Mouse (Mus musculus) embryonic facial prominence, embryonic 10.5 days (tissue): Measurements from ENCODE around the gene Pwwp2b. TPM values are rescaled to one million over a fixed set of nuclear protein-coding genes. Genes with fewer than 3 reads are reported as not detected.

Experiments
- DNase-seq: peaks from one replicate; pipeline ENCODE4 v3.0.0-alpha.2; 2017; ENCODE audit warnings: low spot score
- H3K27ac ChIP-seq: fragments of 300-500 bp; sonication (generic); replicated peaks from 2 replicates; pipeline ENCODE4 v1.5.1; 2016; ENCODE audit warnings: mild to moderate bottlenecking
- H3K27me3 ChIP-seq: fragments of 300-500 bp; sonication (generic); replicated peaks from 2 replicates; pipeline ENCODE4 v1.6.1; 2016; ENCODE audit warnings: low read depth, mild to moderate bottlenecking; ENCODE audit not compliant: poor library complexity, severe bottlenecking
- H3K36me3 ChIP-seq: fragments of 300-500 bp; sonication (generic); replicated peaks from 2 replicates; pipeline ENCODE4 v1.6.1; 2016; ENCODE audit warnings: mild to moderate bottlenecking, moderate library complexity
- H3K4me1 ChIP-seq: fragments of 300-500 bp; sonication (generic); 2 replicates; pipeline ENCODE4 v1.6.1; 2016
- H3K4me3 ChIP-seq: fragments of 300-500 bp; sonication (generic); 2 replicates; pipeline ENCODE4 v1.5.1; 2016; ENCODE audit warnings: mild to moderate bottlenecking, moderate library complexity
- H3K9me3 ChIP-seq: fragments of 300-500 bp; sonication (generic); 2 replicates; pipeline ENCODE4 v1.6.1; 2016; ENCODE audit warnings: mild to moderate bottlenecking
- WGBS: fragments of 180-500 bp; shearing (Covaris S2); methylation state at CpG from one replicate; pipeline ENCODE4 v1.1.7; 2016; 5-methylcytosine and 5-hydroxymethylcytosine counted together
- polyA plus RNA-seq: library from polyadenylated mRNA; unstranded; fragments of >200 nt; fragmentation: Nextera tagmentation; extraction: Ambion mirVana; gene quantifications from 2 replicates; pipeline ENCODE4 v1.2.1, GENCODE M21; 2016

The Pwwp2b gene
- polyA plus RNA-seq, 1 experiment from 2014 or later = 7.6 TPM

DNA sequence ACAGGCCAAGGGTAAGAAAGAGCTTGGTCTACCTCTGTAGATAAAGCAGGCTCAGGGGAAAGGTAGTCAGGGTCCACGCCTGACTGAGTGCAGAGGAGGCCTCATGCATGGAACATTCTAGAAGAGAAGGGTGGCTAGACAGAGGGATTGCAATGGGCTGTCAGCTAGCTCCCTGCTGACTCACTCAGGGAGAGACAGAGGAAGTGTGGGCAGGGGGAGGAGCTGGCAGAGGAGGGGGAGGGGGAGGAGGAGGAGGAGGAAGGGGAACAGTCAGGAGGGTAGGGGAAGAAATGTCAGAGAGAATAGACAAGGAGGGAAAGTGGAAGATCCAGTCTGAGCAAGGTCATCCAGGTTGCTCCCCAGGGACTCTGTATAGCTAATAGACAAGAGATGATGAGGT is 47.4 kb downstream of the Pwwp2b start:
- no peak overlapping the region for H3K4me3 ChIP-seq
- H3K36me3 ChIP-seq = no peaks in the 10 kb centered on the region
- no peak for DNase-seq
- H3K27ac ChIP-seq = peak overlapping the region; percentile 35; the same call in 1 of the 2 replicates
- 76% methylated on average over 1 of the region's 1 CpGs for WGBS
- peaks cover 7% of the 10 kb centered on the region; the same call in 1 of the 2 replicates for H3K27me3 ChIP-seq
- no peaks in the 10 kb centered on the region for H3K9me3 ChIP-seq
- peaks cover 30% of the 10 kb centered on the region for H3K4me1 ChIP-seq

DNA sequence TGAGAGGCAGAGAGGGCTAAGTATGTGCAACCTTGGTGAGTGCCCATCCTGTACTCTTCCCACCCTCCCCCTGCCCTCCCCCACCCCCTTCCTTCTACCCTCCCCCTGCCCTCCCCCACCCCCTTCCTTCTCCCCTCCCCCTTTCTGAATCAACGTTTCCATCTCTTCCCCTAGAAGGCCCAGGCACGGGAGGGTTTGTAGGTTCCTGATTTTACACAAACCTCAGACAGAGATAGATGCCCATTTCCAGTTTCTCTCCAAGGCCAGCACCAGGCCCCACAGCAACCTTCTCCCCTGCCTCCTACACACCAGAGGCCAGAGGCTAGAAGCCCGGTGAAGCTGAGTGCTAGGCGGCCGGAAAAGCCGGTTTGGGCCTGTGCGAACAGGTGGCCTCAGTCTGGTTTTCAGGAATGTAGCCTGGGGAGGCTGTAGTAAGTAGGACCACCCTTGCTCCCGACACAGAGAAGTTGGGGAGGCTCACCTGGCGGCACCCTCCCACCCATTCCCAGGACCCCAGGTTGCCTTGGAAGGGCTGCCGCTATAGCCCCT is 48.3 kb downstream of the Pwwp2b start:
- WGBS = 63% methylated on average over 10 of the region's 10 CpGs
- H3K36me3 ChIP-seq = no peaks in the 10 kb centered on the region
- peaks cover 30% of the 10 kb centered on the region for H3K4me1 ChIP-seq
- H3K27me3 ChIP-seq = peaks cover 10% of the 10 kb centered on the region; the same call in 1 of the 2 replicates
- no peaks in the 10 kb centered on the region for H3K9me3 ChIP-seq
- peak overlapping the region; percentile 51 for H3K27ac ChIP-seq
- no peak overlapping the region for H3K4me3 ChIP-seq
- peak; percentile 56 for DNase-seq

DNA sequence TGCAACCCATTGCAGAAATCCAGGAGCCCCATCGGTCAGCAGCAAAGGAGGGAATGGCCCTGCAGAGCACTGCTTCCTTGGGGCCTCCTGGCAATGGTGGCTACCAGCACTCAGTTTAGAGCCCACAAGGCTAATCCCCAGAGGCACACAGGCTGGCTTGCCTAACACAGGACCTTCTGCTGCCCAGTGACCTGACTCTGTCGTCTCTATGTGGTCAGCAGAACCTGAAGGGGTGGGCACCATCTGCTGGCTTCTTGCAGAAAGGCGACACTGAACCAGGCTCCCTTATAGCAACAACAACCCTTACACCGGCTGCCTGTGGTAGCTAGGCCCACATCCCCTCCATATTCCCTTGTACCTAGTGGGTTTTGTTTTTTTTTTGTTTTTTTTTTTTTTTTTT is 50.2 kb downstream of the Pwwp2b start:
- WGBS = 40% methylated on average over 4 of the region's 4 CpGs
- Histone ChIP-seq H3K27me3 (peaks cover 11% of the 10 kb centered on the region; the same call in 1 of the 2 replicates), H3K36me3 (no peaks in the 10 kb centered on the region), H3K4me1 (peaks cover 36% of the 10 kb centered on the region), H3K4me3 (no peak overlapping the region), H3K9me3 (no peaks in the 10 kb centered on the region), H3K27ac (no peak overlapping the region)
- peak; percentile 52 for DNase-seq

DNA sequence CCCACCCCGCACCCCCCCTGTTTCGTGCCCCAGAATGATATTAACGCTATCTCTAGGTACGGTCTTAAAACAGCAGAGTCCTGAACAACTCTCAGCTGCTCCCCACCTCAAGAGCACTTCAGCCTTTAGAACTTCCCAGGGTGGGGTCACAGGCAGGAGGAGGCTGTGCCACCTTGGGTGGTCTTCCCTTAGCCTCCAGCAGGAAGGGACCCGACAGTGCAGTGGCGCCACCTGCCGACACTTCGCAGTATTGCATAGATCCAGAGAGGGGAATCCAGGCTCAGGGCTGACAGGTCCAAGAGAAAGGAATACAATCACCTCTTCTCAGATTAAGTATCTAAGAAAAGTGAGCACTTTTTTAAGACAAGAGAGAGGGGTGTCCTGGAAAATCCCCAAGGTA is 51.1 kb downstream of the Pwwp2b start:
- Histone ChIP-seq H3K36me3 (no peaks in the 10 kb centered on the region), H3K27me3 (peaks cover 11% of the 10 kb centered on the region; the same call in 1 of the 2 replicates), H3K27ac (peak overlapping the region; percentile 48; the same call in 1 of the 2 replicates), H3K4me3 (no peak overlapping the region), H3K9me3 (no peaks in the 10 kb centered on the region), H3K4me1 (peaks cover 36% of the 10 kb centered on the region)
- peak; percentile 89 for DNase-seq
- WGBS = 20% methylated on average over 8 of the region's 8 CpGs

DNA sequence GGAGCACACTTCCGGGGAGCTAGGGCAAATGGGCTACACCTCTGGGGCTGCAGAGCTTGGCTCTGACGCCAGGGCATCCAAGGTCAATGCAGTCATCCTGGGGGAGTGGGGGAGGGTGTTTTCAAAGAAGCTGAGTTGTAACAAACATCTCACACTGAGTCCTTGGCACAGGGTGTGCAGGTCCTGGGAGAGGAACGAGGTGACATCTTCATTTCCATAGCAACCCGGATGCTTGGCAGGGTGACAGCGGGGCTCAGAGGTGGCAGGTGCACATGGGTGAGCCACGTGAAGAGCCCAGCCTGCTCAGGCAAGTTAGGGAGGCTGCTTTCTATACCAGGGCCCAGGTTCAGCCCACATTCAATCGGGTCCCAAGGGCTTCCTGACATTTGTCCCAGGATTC is 52.1 kb downstream of the Pwwp2b start:
- Histone ChIP-seq H3K4me3 (no peak overlapping the region), H3K9me3 (no peaks in the 10 kb centered on the region), H3K27ac (no peak overlapping the region), H3K4me1 (peaks cover 32% of the 10 kb centered on the region), H3K27me3 (peaks cover 20% of the 10 kb centered on the region), H3K36me3 (no peaks in the 10 kb centered on the region)
- DNase-seq = no peak
- WGBS = 62% methylated on average over 7 of the region's 7 CpGs

DNA sequence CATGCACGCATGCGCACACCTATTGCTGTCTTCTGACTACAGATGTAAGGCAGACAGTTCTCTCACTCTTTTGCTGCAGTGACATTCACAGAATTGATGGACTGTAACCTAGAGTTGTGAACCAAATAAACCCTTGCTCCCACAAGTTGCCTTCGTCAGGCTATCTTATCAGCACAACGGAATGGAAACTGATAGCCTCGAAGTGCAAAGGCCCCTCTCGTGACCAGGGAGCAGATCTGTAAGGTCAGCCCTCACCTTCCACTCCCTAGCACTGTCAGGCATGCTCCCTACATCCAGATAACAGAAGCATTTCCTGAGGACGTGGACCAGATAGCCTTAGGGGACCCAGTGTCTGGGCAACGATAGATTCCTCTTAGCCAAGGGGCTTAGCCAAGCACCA is 53.2 kb downstream of the Pwwp2b start:
- no peak overlapping the region for H3K27ac ChIP-seq
- 72% methylated on average over 8 of the region's 8 CpGs for WGBS
- peaks cover 22% of the 10 kb centered on the region for H3K27me3 ChIP-seq

DNA sequence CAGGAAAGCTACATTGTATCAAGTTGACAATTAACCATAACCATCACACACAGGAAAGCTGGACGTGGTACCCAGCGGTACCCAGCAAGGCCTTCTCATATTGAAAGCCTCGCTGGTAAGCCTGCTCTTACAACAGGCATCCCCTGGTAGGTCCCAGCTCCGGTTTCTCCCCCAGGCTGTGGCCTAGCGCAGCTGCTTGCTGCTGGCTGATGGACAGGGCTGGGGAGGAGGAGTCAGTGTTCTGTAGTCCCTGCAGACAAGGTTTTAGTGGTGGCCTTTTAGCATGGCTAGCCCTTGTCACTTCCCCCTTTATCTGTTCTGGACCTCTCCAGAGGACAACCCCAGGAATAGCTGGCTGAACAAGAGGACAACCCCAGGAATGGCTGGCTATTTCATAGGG is 54.0 kb downstream of the Pwwp2b start:
- H3K4me1 ChIP-seq = peaks cover 17% of the 10 kb centered on the region
- WGBS = 37% methylated on average over 5 of the region's 5 CpGs

More for the DNA sequence above, 53.2 kb downstream of the Pwwp2b start:
- Histone ChIP-seq H3K4me3 (no peak overlapping the region), H3K4me1 (peaks cover 22% of the 10 kb centered on the region), H3K36me3 (no peaks in the 10 kb centered on the region), H3K9me3 (no peaks in the 10 kb centered on the region)
- DNase-seq = no peak

DNA sequence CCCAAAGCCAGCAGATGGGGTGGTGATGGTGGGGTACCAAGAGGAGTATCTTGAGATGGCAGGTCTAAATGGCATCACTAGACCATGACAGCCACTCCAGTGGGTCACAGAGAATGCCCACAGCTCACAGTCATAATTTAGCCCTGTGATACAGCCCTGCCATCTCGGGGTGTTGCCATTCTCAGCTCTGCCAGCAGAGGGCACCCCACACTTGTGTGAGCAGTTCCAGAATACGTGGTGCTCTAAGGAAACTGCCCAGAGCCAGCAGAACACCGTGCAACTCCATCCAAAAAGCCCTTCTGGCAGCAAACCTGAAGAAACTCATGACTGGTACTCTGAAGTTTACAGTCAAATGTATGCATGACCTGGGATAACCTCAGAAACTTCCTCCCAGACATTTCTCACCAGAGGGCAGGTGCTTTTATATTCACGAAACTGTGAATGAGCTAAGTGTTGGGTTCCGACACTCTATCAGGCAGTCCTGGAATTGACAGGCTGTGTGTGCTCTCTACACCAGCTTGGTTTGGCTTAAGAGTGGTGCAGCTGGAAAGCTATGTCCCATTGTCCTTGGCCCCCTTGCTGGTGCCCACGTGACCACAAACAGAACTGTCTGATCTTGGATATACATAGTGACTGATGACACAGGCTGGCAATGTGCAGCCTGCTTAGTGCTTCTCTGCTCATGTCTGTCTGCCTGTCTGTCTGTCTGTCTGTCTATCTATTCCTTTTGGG is 55.2 kb downstream of the Pwwp2b start:
- Histone ChIP-seq H3K27ac (no peak overlapping the region), H3K4me3 (no peak overlapping the region), H3K4me1 (peaks cover 14% of the 10 kb centered on the region), H3K27me3 (peaks cover 22% of the 10 kb centered on the region), H3K36me3 (no peaks in the 10 kb centered on the region), H3K9me3 (no peaks in the 10 kb centered on the region)
- peak; percentile 88 for DNase-seq
- WGBS = 42% methylated on average over 6 of the region's 6 CpGs

More for the DNA sequence above, 54.0 kb downstream of the Pwwp2b start:
- peak; percentile 45 for DNase-seq
- Histone ChIP-seq H3K27me3 (peaks cover 22% of the 10 kb centered on the region), H3K9me3 (no peaks in the 10 kb centered on the region), H3K4me3 (no peak overlapping the region), H3K36me3 (no peaks in the 10 kb centered on the region), H3K27ac (no peak overlapping the region)

DNA sequence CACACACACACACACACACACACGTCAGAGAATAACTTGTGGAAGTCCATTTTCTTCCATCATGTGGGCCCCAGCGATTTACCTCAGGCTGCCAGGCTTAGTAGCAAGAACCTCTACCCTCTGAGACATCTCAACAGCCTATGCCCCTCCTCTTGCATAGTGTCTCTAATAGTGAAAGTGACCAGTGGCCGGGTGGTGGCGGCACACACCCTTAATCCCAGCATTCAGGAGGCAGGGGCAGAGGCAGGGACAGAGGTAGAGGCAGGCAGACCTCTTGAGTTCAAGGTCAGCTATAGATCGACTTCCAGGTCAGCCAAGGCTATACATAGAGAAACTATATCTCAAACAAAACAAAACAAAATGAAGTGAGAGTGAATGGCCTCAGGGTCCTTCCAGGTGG is 56.0 kb downstream of the Pwwp2b start:
- no peak for DNase-seq
- 40% methylated on average over 5 of the region's 5 CpGs for WGBS
- Histone ChIP-seq H3K27me3 (peaks cover 22% of the 10 kb centered on the region), H3K4me1 (peaks cover 12% of the 10 kb centered on the region), H3K36me3 (no peaks in the 10 kb centered on the region), H3K4me3 (no peak overlapping the region), H3K27ac (no peak overlapping the region), H3K9me3 (no peaks in the 10 kb centered on the region)

DNA sequence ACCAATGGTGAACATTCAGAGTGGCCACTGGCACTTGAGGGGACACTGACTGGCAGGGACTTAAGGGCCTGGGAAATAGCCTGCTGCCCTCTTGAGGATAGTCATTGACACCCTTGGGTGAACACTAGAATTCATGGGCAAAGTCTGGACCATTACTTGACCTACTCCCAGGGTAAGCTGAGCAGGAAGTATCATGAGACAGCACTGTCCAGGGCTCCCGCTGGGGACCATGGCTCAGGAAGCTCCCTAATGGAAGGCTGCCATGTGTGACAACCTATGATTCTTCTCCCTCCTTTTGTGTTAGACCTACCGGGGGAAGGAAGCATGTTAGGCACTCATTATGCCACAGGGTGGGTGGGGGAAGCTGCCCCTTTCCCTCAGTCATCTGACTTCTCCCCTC is 58.8 kb downstream of the Pwwp2b start:
- H3K4me3 ChIP-seq = no peak overlapping the region
- H3K9me3 ChIP-seq = no peaks in the 10 kb centered on the region

DNA sequence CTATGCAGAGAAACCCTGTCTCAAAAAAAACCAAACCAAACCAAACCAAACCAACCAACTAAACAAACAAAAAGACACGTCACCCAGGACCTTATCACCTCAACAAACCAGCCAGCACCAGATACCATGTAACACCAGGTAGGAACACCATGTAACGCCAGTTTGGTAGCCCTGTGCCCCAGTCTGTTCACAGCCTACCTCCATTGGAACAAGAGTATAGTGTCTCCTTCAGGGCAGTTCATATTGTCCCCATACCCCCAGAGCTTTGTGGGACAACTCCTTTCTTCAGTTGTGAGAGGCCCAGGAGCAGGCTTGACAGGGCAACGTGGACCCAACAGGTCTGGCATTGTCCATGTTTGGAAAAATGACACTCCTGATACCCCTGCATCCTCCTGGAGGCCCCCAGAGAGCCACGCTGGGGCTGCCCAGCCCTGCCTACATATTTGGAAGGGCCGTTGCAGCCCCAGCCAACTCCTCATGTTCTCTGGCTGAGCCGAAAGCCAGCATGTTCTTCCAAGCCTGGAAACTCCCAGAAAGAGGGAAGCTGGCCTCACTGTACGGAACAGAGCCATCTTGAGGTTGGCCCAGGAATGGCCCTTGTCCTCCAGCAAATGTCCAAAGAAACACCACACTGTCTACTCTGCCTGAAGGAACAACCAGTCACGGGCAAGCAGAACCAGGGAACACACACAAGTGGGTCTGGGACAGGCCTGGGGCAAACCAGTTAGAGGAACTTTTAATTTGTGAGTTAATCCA is 60.0 kb downstream of the Pwwp2b start:
- DNase-seq = no peak
- Histone ChIP-seq H3K27ac (no peak overlapping the region), H3K4me1 (peaks cover 19% of the 10 kb centered on the region), H3K36me3 (no peaks in the 10 kb centered on the region), H3K27me3 (peaks cover 11% of the 10 kb centered on the region; the same call in 1 of the 2 replicates), H3K9me3 (no peaks in the 10 kb centered on the region), H3K4me3 (no peak overlapping the region)
- WGBS = 76% methylated on average over 8 of the region's 8 CpGs

More for the DNA sequence above, 58.8 kb downstream of the Pwwp2b start:
- no peak for DNase-seq
- H3K27ac ChIP-seq = no peak overlapping the region; the same call in 1 of the 2 replicates
- WGBS = 71% methylated on average over 2 of the region's 2 CpGs
- H3K4me1 ChIP-seq = peaks cover 17% of the 10 kb centered on the region
- H3K27me3 ChIP-seq = peaks cover 11% of the 10 kb centered on the region; the same call in 1 of the 2 replicates
- no peaks in the 10 kb centered on the region for H3K36me3 ChIP-seq

DNA sequence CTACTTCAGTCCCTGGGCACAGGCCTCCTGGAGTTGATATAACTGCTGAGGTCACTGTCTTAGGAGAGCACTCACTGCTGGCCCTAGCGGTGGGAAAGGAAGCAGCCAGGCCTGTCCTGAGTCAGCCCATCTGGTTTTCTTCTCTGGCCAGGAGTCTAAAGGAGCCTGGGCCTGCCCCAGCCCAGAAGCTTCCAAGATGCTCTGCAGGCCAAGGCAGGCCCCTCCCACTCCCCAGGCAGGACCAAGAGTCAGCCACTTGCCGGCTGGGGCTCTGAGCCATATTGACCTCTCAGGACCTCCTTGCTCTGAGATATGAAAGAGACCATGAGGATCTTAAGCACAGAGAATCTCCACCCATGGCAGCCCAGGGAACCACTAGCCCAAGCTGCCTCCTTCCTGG is 60.8 kb downstream of the Pwwp2b start:
- WGBS = 45% methylated on average over 2 of the region's 2 CpGs
- H3K9me3 ChIP-seq = no peaks in the 10 kb centered on the region
- H3K36me3 ChIP-seq = no peaks in the 10 kb centered on the region
- no peak overlapping the region for H3K4me3 ChIP-seq
- peaks cover 19% of the 10 kb centered on the region for H3K4me1 ChIP-seq
- peaks cover 11% of the 10 kb centered on the region; the same call in 1 of the 2 replicates for H3K27me3 ChIP-seq
- no peak for DNase-seq
- no peak overlapping the region for H3K27ac ChIP-seq
